Mouse (Mus musculus) left cerebral cortex, adult 2 months (tissue): ENCODE measurements around the gene Slc48a1. TPM values are rescaled to one million over a fixed set of nuclear protein-coding genes. Genes with fewer than 3 reads are reported as not detected.

Experiments
- DNase-seq, 2 experiments: peaks; one replicate each; pipeline ENCODE4 v3.0.0; 2021 to 2022; ENCODE audit warnings: low spot score in 2 of 2, mixed read lengths in 1 of 2; ENCODE audit errors: extremely low spot score in 1 of 2
- H3K27ac ChIP-seq: fragments of 200-600 bp; 2 replicates; pipeline ENCODE4 v1.8.1; 2022
- H3K4me3 ChIP-seq: fragments of 200-600 bp; 2 replicates; pipeline ENCODE4 v1.8.1; 2022
- CTCF ChIP-seq: fragments of 200-600 bp; IDR thresholded peaks from 2 replicates; pipeline ENCODE4 v1.8.1; 2022; ENCODE audit warnings: antibody characterized with exemption, mild to moderate bottlenecking, moderate library complexity
- intact Hi-C: fragments of 180-260 bp; cut with DNase I; formaldehyde crosslinking; loops from one replicate; pipeline ENCODE4 v1.15.1; 2025
- total RNA-seq, 2 experiments: library from RNA; stranded (reverse); gene quantifications; 2 replicates each; pipeline ENCODE4 v1.2.3; 2021

The Slc48a1 gene
- total RNA-seq, 2 experiments from 2014 or later: 157 to 161 TPM

DNA sequence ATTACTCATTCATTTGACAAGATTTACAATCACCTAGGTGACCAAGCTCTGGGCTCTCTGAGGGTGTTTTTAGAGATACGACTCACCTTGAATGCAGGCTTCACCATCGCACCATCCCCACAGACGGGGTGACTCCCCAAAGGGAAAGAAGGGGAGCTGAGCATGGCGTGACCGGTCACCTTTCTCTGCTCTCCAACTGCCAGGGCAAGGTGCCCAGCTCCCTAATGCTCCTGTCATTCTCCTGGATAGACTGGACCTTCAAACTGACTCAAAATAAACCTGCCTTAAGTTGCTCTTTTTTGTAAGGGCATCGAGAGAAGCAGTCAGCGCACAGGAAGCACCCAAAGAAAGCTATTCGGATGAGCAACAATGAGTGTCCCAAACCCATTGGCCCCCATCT is 8.0 kb upstream of the Slc48a1 start:
- H3K27ac ChIP-seq: no peak overlapping the region
- H3K4me3 ChIP-seq: no peak overlapping the region
- no peak for DNase-seq
- no peak for TF ChIP-seq CTCF
- intact Hi-C loops: no loop called here

DNA sequence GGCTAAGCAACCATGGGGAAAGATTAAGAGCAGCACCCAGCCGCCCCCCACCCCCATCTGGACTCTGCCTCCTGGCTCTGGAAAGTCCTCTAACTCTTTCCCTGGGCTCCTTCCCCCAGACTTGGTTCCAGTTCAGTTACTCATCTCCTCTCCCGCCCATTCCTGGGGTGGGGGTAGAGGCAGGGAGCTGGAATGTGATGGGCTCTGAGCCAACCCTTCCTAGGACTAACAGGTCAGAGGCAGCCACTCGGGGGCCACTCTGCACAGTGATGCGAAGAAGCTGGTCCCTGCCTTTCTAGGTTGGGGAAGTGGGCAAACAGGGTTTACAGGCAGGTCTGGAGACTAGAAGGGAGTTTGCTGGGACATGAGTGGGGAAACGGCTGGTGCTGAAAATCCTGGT is 5.2 kb upstream of the Slc48a1 start:
- H3K4me3 ChIP-seq: no peak overlapping the region
- intact Hi-C loops: no loop called here
- TF ChIP-seq CTCF: no peak
- DNase-seq: no peak
- H3K27ac ChIP-seq: no peak overlapping the region

DNA sequence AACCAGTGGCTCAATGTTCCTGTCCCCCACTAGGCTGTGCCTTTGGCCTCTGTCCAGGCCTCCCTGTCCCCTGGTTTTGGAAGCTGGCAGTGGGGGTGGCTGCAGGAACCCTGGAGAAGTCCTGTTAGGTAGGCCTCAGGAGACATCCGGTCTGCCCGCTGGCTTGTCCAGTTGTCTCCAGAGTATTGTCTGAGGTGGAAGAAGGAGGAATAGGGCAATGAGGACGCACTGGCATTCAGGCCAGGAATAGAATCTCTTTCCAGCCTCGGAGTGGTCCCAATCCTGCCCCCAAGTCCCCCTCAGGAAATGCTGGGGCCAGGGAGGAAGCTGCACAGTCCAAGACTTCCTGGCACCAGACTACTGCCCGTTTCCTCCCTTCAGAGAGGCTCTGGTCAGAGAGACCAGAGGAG is 4.4 kb upstream of the Slc48a1 start:
- Histone ChIP-seq H3K27ac (no peak overlapping the region), H3K4me3 (no peak overlapping the region)
- intact Hi-C loops: no loop called here
- no peak for TF ChIP-seq CTCF
- no peak for DNase-seq

DNA sequence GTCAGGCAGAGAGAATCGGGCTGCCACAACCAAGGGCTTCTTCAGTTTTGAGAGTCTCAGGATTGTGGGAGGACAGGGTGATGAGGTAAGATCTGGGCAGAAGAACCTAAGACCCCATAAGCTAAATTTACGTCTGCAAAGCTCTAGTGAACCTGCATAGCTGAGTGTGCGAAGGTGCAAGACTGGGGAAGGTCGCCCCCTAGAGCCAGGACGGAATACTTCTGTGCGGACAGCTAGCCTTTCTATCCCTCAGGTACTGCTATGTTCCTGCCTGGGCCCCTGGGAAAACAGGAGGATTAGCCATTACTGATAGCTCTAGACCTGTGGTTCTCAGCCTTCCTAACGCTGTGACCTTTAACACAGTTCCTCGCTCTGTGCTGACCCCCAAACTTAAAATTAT is 1.8 kb upstream of the Slc48a1 start:
- peak; percentile 92 for TF ChIP-seq CTCF
- H3K4me3 ChIP-seq: no peak overlapping the region
- no peak overlapping the region for H3K27ac ChIP-seq
- peak; percentile 76 to 83 for DNase-seq
- intact Hi-C loops: loop anchor here (2.0 to 5.0 kb wide), 2 partner anchors 58 to 109 kb away; no protein-coding TSS in a partner anchor

DNA sequence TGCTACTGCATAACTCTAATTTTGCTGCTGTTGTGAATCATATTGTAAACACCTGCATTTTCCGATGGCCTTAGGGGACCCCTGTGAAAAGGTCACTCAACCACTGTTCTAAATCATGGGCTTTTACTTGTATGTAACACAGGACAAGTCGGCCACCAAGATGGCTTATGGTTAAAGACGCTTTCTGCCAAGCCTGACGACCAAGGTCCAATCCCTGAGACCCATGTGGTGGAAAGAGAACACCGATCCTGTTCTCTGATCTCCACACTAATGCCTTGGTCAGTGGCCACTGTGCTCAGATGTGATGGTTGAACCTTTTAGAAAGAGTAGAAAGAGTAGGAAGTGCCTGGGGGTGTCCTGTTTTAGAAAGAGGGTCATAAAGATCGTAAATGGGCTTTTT is 1.4 kb upstream of the Slc48a1 start:
- TF ChIP-seq CTCF: no peak
- no peak overlapping the region for H3K27ac ChIP-seq
- intact Hi-C loops: loop anchor here (2.0 to 5.0 kb wide), 2 partner anchors 58 to 110 kb away; no protein-coding TSS in a partner anchor
- no peak overlapping the region for H3K4me3 ChIP-seq
- DNase-seq: no peak

DNA sequence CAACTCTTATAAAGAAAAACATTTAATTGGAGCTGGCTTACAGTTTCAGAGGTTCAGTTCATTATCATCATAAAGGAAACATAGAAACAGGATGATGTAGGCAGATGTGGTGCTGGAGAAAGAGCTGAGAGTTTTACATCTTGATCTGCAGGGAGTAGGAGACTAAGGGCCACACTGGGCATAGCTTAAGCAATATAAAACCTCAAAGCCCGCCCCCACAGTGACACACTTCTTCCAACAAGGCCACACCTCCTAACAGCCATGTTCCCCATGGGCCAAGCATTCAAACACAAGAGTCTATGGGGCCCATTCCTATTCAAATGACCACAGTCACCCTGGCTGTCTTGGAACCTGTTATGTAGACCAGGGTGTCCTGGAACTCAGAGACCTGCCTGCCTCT is 1.3 kb downstream of the Slc48a1 start:
- Histone ChIP-seq H3K27ac (no peak overlapping the region), H3K4me3 (no peak overlapping the region)
- intact Hi-C loops: loop anchor here (5.0 kb wide), 1 partner anchor 112 kb away; no protein-coding TSS in a partner anchor
- TF ChIP-seq CTCF: no peak
- no peak for DNase-seq

DNA sequence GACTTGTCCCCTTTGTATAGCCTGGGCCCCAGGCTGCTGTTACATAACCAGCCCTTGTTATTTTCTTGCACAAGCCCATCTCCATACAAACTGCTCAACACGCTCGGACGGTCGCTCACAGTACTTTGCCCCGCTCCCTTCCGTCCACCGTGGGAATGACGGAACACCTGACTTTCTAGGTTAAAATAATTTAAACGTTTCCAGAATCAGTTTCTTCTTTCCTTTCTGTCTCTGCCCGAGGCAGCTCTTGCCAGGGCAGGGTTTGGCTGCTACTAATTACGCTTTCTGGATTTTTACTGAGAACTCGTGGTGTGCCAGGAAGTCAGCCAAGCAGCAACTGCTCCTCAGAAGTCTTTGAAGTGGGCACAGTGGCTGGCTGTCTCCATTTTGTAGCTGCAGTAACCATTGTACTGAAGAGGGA is 2.3 kb downstream of the Slc48a1 start:
- TF ChIP-seq CTCF: no peak
- Histone ChIP-seq H3K4me3 (no peak overlapping the region), H3K27ac (peak overlapping the region; percentile 50)
- DNase-seq: no peak
- intact Hi-C loops: no loop called here

DNA sequence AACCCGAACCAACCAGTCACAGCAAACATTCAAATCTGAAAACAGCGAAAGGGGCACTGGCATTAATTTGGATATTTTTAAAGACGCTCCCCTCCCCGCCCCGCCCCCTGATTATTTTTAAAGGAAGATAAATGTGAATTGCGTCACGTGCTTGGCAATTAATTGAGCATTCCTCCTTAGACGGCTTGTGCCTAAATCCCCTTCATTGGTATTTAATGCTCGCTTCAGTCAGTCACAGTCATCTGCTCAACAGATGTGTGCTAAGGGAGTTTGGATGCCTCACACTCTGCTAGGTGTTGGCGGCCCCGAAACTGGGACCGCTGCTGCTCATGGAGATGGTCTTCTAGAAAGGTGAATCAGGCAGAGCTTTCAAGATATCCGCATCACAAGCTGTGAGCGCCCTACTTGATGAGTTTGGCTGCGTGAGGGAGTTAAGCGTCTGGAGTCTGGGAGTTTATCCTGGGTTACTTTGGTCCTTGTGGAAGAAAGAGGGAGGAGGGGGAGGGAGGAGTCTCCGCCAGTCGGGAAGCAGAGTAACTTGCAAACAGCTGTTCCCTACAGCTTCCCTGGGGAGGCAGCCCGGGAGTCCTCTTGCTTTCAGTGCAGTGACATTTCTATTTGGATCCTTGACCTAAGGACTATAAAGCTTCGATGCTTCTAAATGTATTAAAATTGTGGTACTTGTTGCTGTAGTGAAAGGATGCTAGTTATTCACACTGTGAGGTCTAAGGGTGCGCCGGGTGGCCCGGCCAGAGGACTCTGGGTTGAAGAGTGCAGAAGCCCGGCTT is 3.8 kb downstream of the Slc48a1 start:
- Histone ChIP-seq H3K27ac (peak overlapping the region; percentile 5; the same call in 1 of the 2 replicates), H3K4me3 (no peak overlapping the region)
- no peak for DNase-seq
- intact Hi-C loops: loop anchor here (1.0 kb wide), 1 partner anchor 64 kb away; no protein-coding TSS in a partner anchor
- TF ChIP-seq CTCF: no peak

DNA sequence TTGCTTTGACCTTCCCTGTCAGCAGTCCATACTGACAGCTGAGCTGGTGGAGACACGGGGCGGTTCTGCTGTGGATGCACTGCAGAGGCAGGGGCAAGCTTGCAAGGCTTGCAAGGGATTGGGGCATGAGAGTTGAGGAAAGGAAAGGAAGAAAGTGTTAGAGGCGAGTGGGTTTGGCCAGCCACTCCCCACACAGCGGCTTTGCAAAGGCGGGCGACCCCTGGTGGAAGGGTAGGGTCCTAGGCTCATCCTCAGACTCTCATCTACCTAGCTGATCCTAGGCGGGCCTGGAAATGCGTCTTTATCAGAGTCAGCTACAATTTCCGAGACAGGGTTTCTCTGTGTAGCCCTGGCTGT is 4.4 kb downstream of the Slc48a1 start:
- DNase-seq: peak in 1 of 2 experiments; percentile 61
- intact Hi-C loops: loop anchor here (1.0 kb wide), 1 partner anchor 64 kb away; no protein-coding TSS in a partner anchor
- Histone ChIP-seq H3K27ac (no peak overlapping the region; the same call in 1 of the 2 replicates), H3K4me3 (no peak overlapping the region)
- TF ChIP-seq CTCF: peak; percentile 63

DNA sequence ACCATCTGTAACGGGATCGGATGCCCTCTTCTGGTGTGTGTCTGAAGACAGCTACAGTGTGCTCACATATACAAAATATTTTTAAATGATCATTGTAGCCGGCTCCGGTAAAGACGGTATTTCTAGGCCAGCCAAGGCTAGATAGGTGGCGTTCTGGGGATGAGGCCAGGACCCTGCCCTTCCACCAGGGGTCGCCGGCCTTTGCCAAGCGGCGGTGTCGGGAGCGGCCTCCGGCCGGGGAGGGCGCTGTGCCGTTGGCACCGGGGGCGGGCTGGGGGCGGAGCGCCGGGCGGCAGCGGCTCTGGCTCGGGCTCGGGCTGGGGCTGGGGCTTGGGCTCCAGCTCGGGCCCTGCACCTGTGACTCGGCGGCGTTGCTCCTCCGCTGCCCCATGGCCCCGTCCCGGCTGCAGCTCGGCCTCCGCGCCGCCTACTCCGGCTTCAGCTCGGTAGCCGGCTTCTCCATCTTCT is 5.8 kb downstream of the Slc48a1 start:
- intact Hi-C loops: loop anchor here (2.0 kb wide), 3 partner anchors 47 to 169 kb away; no protein-coding TSS in a partner anchor

DNA sequence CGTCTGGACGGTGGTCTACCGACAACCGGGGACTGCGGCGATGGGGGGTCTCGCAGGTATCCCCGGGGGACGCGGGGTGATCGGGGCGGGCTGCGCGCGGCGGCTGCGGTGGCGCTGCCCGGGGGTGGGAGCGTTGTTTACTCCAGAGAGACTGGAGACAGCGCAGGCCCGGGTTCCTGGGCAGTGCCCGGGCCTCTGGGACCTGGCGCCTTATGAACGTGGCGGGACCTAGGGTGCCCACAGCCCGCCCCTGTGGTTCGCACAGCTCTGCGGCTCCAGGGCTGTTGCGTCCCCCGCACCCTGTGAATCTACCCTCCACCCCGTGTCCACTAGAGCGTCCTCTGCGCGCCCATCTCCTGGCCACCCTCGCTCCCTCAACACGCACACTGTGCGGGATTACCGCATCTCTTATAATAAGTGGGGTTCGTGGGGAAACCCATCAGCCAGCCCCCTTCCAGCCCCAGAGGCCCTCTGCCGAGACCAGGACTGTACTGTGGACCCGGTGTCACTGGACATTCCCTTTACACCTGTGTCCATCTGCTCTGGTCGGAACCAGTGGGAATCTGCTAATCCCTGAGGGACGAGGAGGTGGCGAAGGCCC is 6.3 kb downstream of the Slc48a1 start:
- TF ChIP-seq CTCF: no peak
- DNase-seq: peak in 1 of 2 experiments; percentile 54
- intact Hi-C loops: loop anchor here (2.0 kb wide), 3 partner anchors 46 to 168 kb away; no protein-coding TSS in a partner anchor
- peak overlapping the region; percentile 99 for H3K27ac ChIP-seq
- peak overlapping the region; percentile 90 for H3K4me3 ChIP-seq

More for the DNA sequence above, 5.8 kb downstream of the Slc48a1 start:
- peak; percentile 85 for TF ChIP-seq CTCF
- peak; percentile 86 to 90 for DNase-seq
- Histone ChIP-seq H3K27ac (peak overlapping the region; percentile 99), H3K4me3 (peak overlapping the region; percentile 90)
